Mouse (Mus musculus) MEL (cell line): ENCODE data around the gene Il27. TPM values are rescaled to one million over a fixed set of nuclear protein-coding genes. Genes with fewer than 3 reads are reported as not detected.
A peak's percentile ranks its signal among the peaks of the same experiment; 100 is the strongest.

Source experiments
- DNase-seq: peaks from one replicate; pipeline ENCODE4 v3.0.0; 2011; ENCODE audit warnings: low read depth, low spot score
- H3K27ac ChIP-seq: 2 replicates; pipeline ENCODE4 v1.5.1; 2012; ENCODE audit warnings: low read depth, mild to moderate bottlenecking, control low read depth, low read length, moderate library complexity; ENCODE audit not compliant: control insufficient read depth
- H3K27me3 ChIP-seq, 2 experiments: fragments of 150-350 bp in 1 of 2; sonication (generic) in 1 of 2; 2 replicates each; pipeline ENCODE4 v1.6.1; 2012; ENCODE audit warnings: low read length in 2 of 2, mild to moderate bottlenecking in 2 of 2, improper control_type of control experiment in 1 of 2, moderate library complexity in 1 of 2; ENCODE audit not compliant: insufficient read depth in 2 of 2, control insufficient read depth in 1 of 2
- H3K36me3 ChIP-seq, 2 experiments: 2 replicates each; pipeline ENCODE4 v1.6.1; 2012 to 2014; ENCODE audit warnings: low read length in 2 of 2, improper control_type of control experiment in 1 of 2, inconsistent platforms in 1 of 2, mild to moderate bottlenecking in 1 of 2; ENCODE audit not compliant: insufficient read depth in 2 of 2, control insufficient read depth in 1 of 2
- H3K4me1 ChIP-seq, 2 experiments: fragments of 150-350 bp in 1 of 2; sonication (generic) in 1 of 2; 2 replicates each; pipeline ENCODE4 v1.6.1; 2012; ENCODE audit warnings: low read length in 2 of 2, improper control_type of control experiment in 1 of 2, mild to moderate bottlenecking in 1 of 2; ENCODE audit not compliant: insufficient read depth in 2 of 2, control insufficient read depth in 1 of 2
- H3K4me3 ChIP-seq, 2 experiments: fragments of 150-350 bp in 1 of 2; sonication (generic) in 1 of 2; 2 replicates each; pipeline ENCODE4 v1.5.1; 2012; ENCODE audit warnings: low read depth in 2 of 2, low read length in 2 of 2, mild to moderate bottlenecking in 2 of 2, moderate library complexity in 2 of 2, control low read depth in 1 of 2, improper control_type of control experiment in 1 of 2; ENCODE audit not compliant: control insufficient read depth in 1 of 2, insufficient read depth in 1 of 2
- H3K79me2 ChIP-seq: 2 replicates; pipeline ENCODE4 v1.6.1; 2012; ENCODE audit warnings: mild to moderate bottlenecking, low read length, moderate library complexity; ENCODE audit not compliant: control insufficient read depth, poor library complexity, insufficient read depth
- H3K9ac ChIP-seq: 2 replicates; pipeline ENCODE4 v1.6.1; 2012; ENCODE audit warnings: low read depth, mild to moderate bottlenecking, control low read depth, low read length, moderate library complexity; ENCODE audit not compliant: control insufficient read depth, poor library complexity, severe bottlenecking
- H3K9me3 ChIP-seq: fragments of 150-350 bp; sonication (generic); replicated peaks from 2 replicates; pipeline ENCODE4 v1.6.1; 2012; ENCODE audit warnings: mild to moderate bottlenecking, low read length, improper control_type of control experiment, moderate library complexity; ENCODE audit not compliant: insufficient read depth
- BHLHE40 ChIP-seq: IDR thresholded peaks from 2 replicates; pipeline ENCODE4 v1.6.1; 2012; ENCODE audit warnings: low read depth, mild to moderate bottlenecking, inconsistent platforms, low read length, improper control_type of control experiment, borderline replicate concordance
- CHD1 ChIP-seq: IDR thresholded peaks from 2 replicates; pipeline ENCODE4 v1.6.1; 2012; ENCODE audit warnings: low read depth, mild to moderate bottlenecking, inconsistent platforms, low read length, improper control_type of control experiment
- CHD2 ChIP-seq: IDR thresholded peaks from 2 replicates; pipeline ENCODE4 v1.6.1; 2011; ENCODE audit warnings: low read length, improper control_type of control experiment
- CTCF ChIP-seq, 3 experiments: IDR thresholded peaks in 2 of 3; conservative IDR thresholded peaks in 1 of 3; 2 replicates each; pipeline ENCODE4 v1.5.1; 2011 to 2012; ENCODE audit warnings: low read length in 3 of 3, low read depth in 2 of 3, mild to moderate bottlenecking in 2 of 3, improper control_type of control experiment in 1 of 3, inconsistent platforms in 1 of 3, mixed read lengths in 1 of 3, moderate library complexity in 1 of 3; ENCODE audit not compliant: control insufficient read depth in 1 of 3, insufficient read depth in 1 of 3, poor library complexity in 1 of 3, severe bottlenecking in 1 of 3
- E2F4 ChIP-seq: IDR thresholded peaks from 2 replicates; pipeline ENCODE4 v1.6.1; 2011; ENCODE audit warnings: low read depth, low read length, improper control_type of control experiment, borderline replicate concordance
- ELF1 ChIP-seq: IDR thresholded peaks from 2 replicates; pipeline ENCODE4 v1.6.1; 2014; ENCODE audit warnings: low read depth, mild to moderate bottlenecking, inconsistent platforms, low read length, improper control_type of control experiment, moderate library complexity
- EP300 ChIP-seq, 2 experiments: IDR thresholded peaks; 2 replicates each; pipeline ENCODE4 v1.6.1; 2011; ENCODE audit warnings: improper control_type of control experiment in 2 of 2, low read length in 2 of 2, low read depth in 1 of 2, mild to moderate bottlenecking in 1 of 2
- ETS1 ChIP-seq: IDR thresholded peaks from 2 replicates; pipeline ENCODE4 v1.6.1; 2012; ENCODE audit warnings: low read depth, mild to moderate bottlenecking, inconsistent platforms, low read length, improper control_type of control experiment, moderate library complexity
- GABPA ChIP-seq: IDR thresholded peaks from 2 replicates; pipeline ENCODE4 v1.6.1; 2012; ENCODE audit warnings: low read depth, mild to moderate bottlenecking, inconsistent platforms, low read length, improper control_type of control experiment, moderate library complexity
- GATA1 ChIP-seq: IDR thresholded peaks from 2 replicates; pipeline ENCODE4 v1.6.1; 2011; ENCODE audit warnings: low read depth, low read length, improper control_type of control experiment
- HCFC1 ChIP-seq: IDR thresholded peaks from 2 replicates; pipeline ENCODE4 v1.6.1; 2012; ENCODE audit warnings: low read depth, mild to moderate bottlenecking, inconsistent platforms, low read length, improper control_type of control experiment, moderate library complexity
- JUND ChIP-seq: IDR thresholded peaks from 2 replicates; pipeline ENCODE4 v1.6.1; 2011; ENCODE audit warnings: low read depth, mild to moderate bottlenecking, improper control_type of control experiment, low read length
- KAT2A ChIP-seq: conservative IDR thresholded peaks from 2 replicates; pipeline ENCODE4 v1.6.1; 2012; ENCODE audit warnings: low read depth, low read length, improper control_type of control experiment, inconsistent platforms
- MAFK ChIP-seq: IDR thresholded peaks from 2 replicates; pipeline ENCODE4 v1.6.1; 2011; ENCODE audit warnings: low read depth, mild to moderate bottlenecking, low read length, improper control_type of control experiment, borderline replicate concordance
- MAX ChIP-seq: IDR thresholded peaks from 2 replicates; pipeline ENCODE4 v1.6.1; 2011; ENCODE audit warnings: low read length, improper control_type of control experiment
- MAZ ChIP-seq: IDR thresholded peaks from 2 replicates; pipeline ENCODE4 v1.6.1; 2012; ENCODE audit warnings: low read depth, mild to moderate bottlenecking, inconsistent platforms, low read length, improper control_type of control experiment
- MEF2A ChIP-seq: IDR thresholded peaks from 2 replicates; pipeline ENCODE4 v1.6.1; 2014; ENCODE audit warnings: low read depth, mild to moderate bottlenecking, inconsistent platforms, low read length, improper control_type of control experiment; ENCODE audit not compliant: poor library complexity, insufficient replicate concordance, severe bottlenecking; ENCODE audit errors: extremely low read depth
- MXI1 ChIP-seq: IDR thresholded peaks from 2 replicates; pipeline ENCODE4 v1.6.1; 2011; ENCODE audit warnings: mild to moderate bottlenecking, low read depth, low read length, improper control_type of control experiment
- MYB ChIP-seq: IDR thresholded peaks from 2 replicates; pipeline ENCODE4 v1.6.1; 2011; ENCODE audit warnings: mild to moderate bottlenecking, low read depth, low read length, improper control_type of control experiment
- POLR2A ChIP-seq, 2 experiments: IDR thresholded peaks; 2 replicates each; pipeline ENCODE4 v1.6.1; 2011 to 2012; ENCODE audit warnings: low read length in 2 of 2, mild to moderate bottlenecking in 2 of 2, control low read depth in 1 of 2, improper control_type of control experiment in 1 of 2, low read depth in 1 of 2, moderate library complexity in 1 of 2; ENCODE audit not compliant: control insufficient read depth in 1 of 2, insufficient read depth in 1 of 2, poor library complexity in 1 of 2
- POLR2AphosphoS2 ChIP-seq: IDR thresholded peaks from 2 replicates; pipeline ENCODE4 v1.6.1; 2011; ENCODE audit warnings: low read length, improper control_type of control experiment
- POLR2AphosphoS5 ChIP-seq: IDR thresholded peaks from 2 replicates; pipeline ENCODE4 v1.6.1; 2012; ENCODE audit warnings: low read depth, borderline replicate concordance, mild to moderate bottlenecking, inconsistent platforms, low read length, moderate library complexity, mixed read lengths
- RAD21 ChIP-seq: IDR thresholded peaks from 2 replicates; pipeline ENCODE4 v1.6.1; 2011; ENCODE audit warnings: mild to moderate bottlenecking, low read depth, low read length, improper control_type of control experiment
- RCOR1 ChIP-seq: IDR thresholded peaks from 2 replicates; pipeline ENCODE4 v1.6.1; 2012; ENCODE audit warnings: low read depth, mild to moderate bottlenecking, inconsistent platforms, low read length, improper control_type of control experiment
- SIN3A ChIP-seq: IDR thresholded peaks from 2 replicates; pipeline ENCODE4 v1.6.1; 2012; ENCODE audit warnings: low read length, improper control_type of control experiment, inconsistent platforms
- SMC3 ChIP-seq: IDR thresholded peaks from 2 replicates; pipeline ENCODE4 v1.6.1; 2011; ENCODE audit warnings: low read depth, low read length, improper control_type of control experiment
- TAL1 ChIP-seq: IDR thresholded peaks from 2 replicates; pipeline ENCODE4 v1.6.1; 2012; ENCODE audit warnings: mild to moderate bottlenecking, inconsistent platforms, low read length, moderate library complexity, mixed read lengths
- TBP ChIP-seq: IDR thresholded peaks from 2 replicates; pipeline ENCODE4 v1.8.0; 2011; ENCODE audit warnings: low read depth, low read length, improper control_type of control experiment
- TCF12 ChIP-seq: IDR thresholded peaks from 2 replicates; pipeline ENCODE4 v1.6.1; 2014; ENCODE audit warnings: low read depth, mild to moderate bottlenecking, inconsistent platforms, low read length, improper control_type of control experiment, moderate library complexity
- USF1 ChIP-seq: IDR thresholded peaks from 2 replicates; pipeline ENCODE4 v1.6.1; 2014; ENCODE audit warnings: low read depth, mild to moderate bottlenecking, inconsistent platforms, low read length, improper control_type of control experiment, moderate library complexity
- ZC3H11A ChIP-seq: IDR thresholded peaks from 2 replicates; pipeline ENCODE4 v1.6.1; 2012; ENCODE audit warnings: low read depth, mild to moderate bottlenecking, inconsistent platforms, low read length, improper control_type of control experiment
- ZKSCAN1 ChIP-seq: IDR thresholded peaks from 2 replicates; pipeline ENCODE4 v1.6.1; 2012; ENCODE audit warnings: low read depth, mild to moderate bottlenecking, inconsistent platforms, low read length, improper control_type of control experiment, moderate library complexity
- polyA plus RNA-seq, 2 experiments: library from polyadenylated mRNA; stranded (reverse) in 1 of 2; unstranded in 1 of 2; fragments of >175 nt in 1 of 2; fragments of >200 nt in 1 of 2; gene quantifications; 2 replicates each; pipeline versions ENCODE4 v1.2.1 to v1.2.4; 2012; ENCODE audit warnings: low replicate concordance in 2 of 2, low read depth in 1 of 2; ENCODE audit not compliant: insufficient read length in 2 of 2, insufficient read depth in 1 of 2, missing spikeins in 1 of 2
- total RNA-seq: library from RNA; depleted of rRNA; stranded (reverse); fragments of 300-350 nt; gene quantifications from 2 replicates; pipeline ENCODE4 v1.2.3, GENCODE M21; 2012

Il27 gene
- total and polyA plus RNA-seq, 3 experiments: 0.07 TPM; not detected in 2

- peak; percentile 55 for DNase-seq
- H3K27me3 ChIP-seq: no peaks in the 10 kb centered on the region
- peaks cover 0 to 20% of the 10 kb centered on the region in 2 experiments; a peak in 2 of 4 replicates for H3K36me3 ChIP-seq
- no peak overlapping the region for H3K27ac ChIP-seq
- H3K9me3 ChIP-seq: no peaks in the 10 kb centered on the region
- peaks cover 24 to 32% of the 10 kb centered on the region in 2 experiments for H3K4me1 ChIP-seq
- no peaks in the 10 kb centered on the region for H3K79me2 ChIP-seq
- TF ChIP-seq KAT2A: no peak
- TF ChIP-seq CHD1: no peak
- TF ChIP-seq GABPA: peak; percentile 79; the same call in 1 of the 2 replicates
- no peak for TF ChIP-seq ELF1
- no peak for TF ChIP-seq CHD2
- no peak for TF ChIP-seq TBP
- no peak for TF ChIP-seq MAX
- TF ChIP-seq HCFC1: no peak
- no peak for TF ChIP-seq POLR2AphosphoS5
- 0 out of 2 replicates have a peak, but pooled peaks have one; percentile 32 for TF ChIP-seq GATA1
- no peak for TF ChIP-seq MEF2A
- 0 out of 2 replicates have a peak, but pooled peaks have one; percentile 20 for TF ChIP-seq TCF12
- TF ChIP-seq BHLHE40: no peak
- TF ChIP-seq ETS1: 0 out of 2 replicates have a peak, but pooled peaks have one; percentile 38
- TF ChIP-seq MXI1: no peak
- TF ChIP-seq RCOR1: peak; percentile 40; the same call in 1 of the 2 replicates
- no peak for TF ChIP-seq USF1
- TF ChIP-seq SIN3A: peak; percentile 15; the same call in 1 of the 2 replicates
- TF ChIP-seq JUND: no peak
- peak; percentile 97 for TF ChIP-seq MAFK
- no peak for TF ChIP-seq SMC3
- no peak for TF ChIP-seq TAL1
- TF ChIP-seq RAD21: no peak
- no peak for TF ChIP-seq MAZ
- TF ChIP-seq E2F4: no peak
- TF ChIP-seq POLR2A (IDR thresholded peaks at IDR 0.05; ENCODE audit: control insufficient read depth in 1 of 2, insufficient read depth in 1 of 2, low read depth in 1 of 2, low read length in 2 of 2, poor library complexity in 1 of 2): no peak
- peak; percentile 24; the same call in 1 of the 2 replicates for TF ChIP-seq MYB
- no peak for TF ChIP-seq CTCF (IDR thresholded peaks at IDR 0.05 in 2 of 3, conservative IDR thresholded peaks at IDR 0.05 in 1 of 3; ENCODE audit: control insufficient read depth in 1 of 3, insufficient read depth in 1 of 3, low read depth in 2 of 3, low read length in 3 of 3, poor library complexity in 1 of 3, severe bottlenecking in 1 of 3)
- no peak for TF ChIP-seq ZC3H11A
- no peak for TF ChIP-seq POLR2AphosphoS2
- TF ChIP-seq EP300 (IDR thresholded peaks at IDR 0.05; ENCODE audit: low read depth in 1 of 2, low read length in 2 of 2): peak in 1 of 2 experiments; percentile 34; a peak in 1 of 4 replicates
- no peak for TF ChIP-seq ZKSCAN1
- TF ChIP-seq, all 39 proteins: peak for 9
- Histone ChIP-seq H3K9ac (no peak overlapping the region), H3K4me3 (no peak overlapping the region)
Measured at GRCm38 (mm10) chr7:126635375-126635774, 40.6 kb upstream of the Il27 start.
